Mouse (Mus musculus) megakaryocyte, embryonic 14.5 days (primary cell): ENCODE data around the gene 4933414I15Rik.

ENCODE experiments used
- FLI1 ChIP-seq: IDR thresholded peaks from 2 replicates; pipeline ENCODE4 v1.6.1; 2012; ENCODE audit warnings: low read length, inconsistent platforms, mixed read lengths
- GATA1 ChIP-seq: IDR thresholded peaks from 3 replicates; pipeline ENCODE4 v1.6.1; 2012; ENCODE audit warnings: mixed read lengths, low read length, inconsistent platforms, borderline replicate concordance

- no peak for TF ChIP-seq FLI1
- no peak for TF ChIP-seq GATA1
These were observed 11.5 kb downstream of the 4933414I15Rik start for GRCm38 (mm10) chr11:50932040-50932439.
